Mouse (Mus musculus) mammary gland, adult 2 months (tissue): ENCODE data around the gene Chmp1a. TPM values are rescaled to one million over a fixed set of nuclear protein-coding genes. Genes with fewer than 3 reads are reported as not detected.

Experiments used
- polyA plus RNA-seq: library from polyadenylated mRNA; depleted of rRNA; stranded (reverse); fragments of >200 nt; gene quantifications from 2 replicates; pipeline ENCODE4 v1.2.3, GENCODE M21; 2012; ENCODE audit warnings: low replicate concordance; rRNA removed

Chmp1a gene
- 101 and 105 TPM in 2 replicates for polyA plus RNA-seq

DNA sequence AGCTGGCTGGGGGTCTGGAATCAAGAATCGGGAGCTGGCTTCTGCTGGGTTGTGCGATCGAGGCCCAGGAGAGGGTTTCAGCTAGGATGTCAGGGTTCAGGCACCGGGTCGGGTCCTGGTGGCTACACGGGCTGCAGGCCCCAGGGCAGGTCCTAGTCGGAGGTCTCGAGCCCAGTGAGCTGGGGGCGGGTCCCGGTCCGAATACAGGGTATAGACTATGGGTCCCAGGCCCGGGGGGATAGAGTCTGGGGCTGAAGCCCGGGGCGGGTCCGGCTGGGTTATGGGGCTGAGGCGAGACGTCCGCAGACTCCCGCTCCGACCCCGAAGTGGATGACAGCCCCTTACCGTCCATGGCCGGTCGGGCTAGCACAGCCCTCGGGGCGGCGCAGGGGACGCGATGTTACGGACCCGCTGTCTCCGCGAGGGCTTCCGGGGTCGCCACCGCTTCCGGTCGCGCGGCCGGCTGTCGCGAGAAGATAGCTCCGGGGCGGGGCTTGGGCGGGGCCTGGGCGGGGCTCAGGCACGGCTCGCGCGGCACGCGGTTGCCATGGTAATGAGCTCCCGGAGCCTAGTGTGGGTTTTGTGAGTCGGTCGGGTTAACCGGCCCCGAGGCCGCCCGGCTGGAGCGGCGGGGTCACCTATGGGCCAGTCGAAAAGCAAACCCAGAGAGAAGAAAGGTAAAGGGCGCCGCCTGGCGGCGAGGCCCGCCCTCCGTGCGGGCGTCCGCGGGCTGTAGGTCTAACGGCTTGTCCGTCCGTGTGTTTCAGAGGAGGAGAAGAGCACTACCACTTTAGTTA lies at the start of gene Chmp1a, which contains the start of gene Spata33:
Gene Chmp1a, minus strand, starts transcription at position 443 of the 797 bp plus-strand sequence.
Gene Spata33, plus strand, starts transcription at position 512 of the 797 bp plus-strand sequence.

DNA sequence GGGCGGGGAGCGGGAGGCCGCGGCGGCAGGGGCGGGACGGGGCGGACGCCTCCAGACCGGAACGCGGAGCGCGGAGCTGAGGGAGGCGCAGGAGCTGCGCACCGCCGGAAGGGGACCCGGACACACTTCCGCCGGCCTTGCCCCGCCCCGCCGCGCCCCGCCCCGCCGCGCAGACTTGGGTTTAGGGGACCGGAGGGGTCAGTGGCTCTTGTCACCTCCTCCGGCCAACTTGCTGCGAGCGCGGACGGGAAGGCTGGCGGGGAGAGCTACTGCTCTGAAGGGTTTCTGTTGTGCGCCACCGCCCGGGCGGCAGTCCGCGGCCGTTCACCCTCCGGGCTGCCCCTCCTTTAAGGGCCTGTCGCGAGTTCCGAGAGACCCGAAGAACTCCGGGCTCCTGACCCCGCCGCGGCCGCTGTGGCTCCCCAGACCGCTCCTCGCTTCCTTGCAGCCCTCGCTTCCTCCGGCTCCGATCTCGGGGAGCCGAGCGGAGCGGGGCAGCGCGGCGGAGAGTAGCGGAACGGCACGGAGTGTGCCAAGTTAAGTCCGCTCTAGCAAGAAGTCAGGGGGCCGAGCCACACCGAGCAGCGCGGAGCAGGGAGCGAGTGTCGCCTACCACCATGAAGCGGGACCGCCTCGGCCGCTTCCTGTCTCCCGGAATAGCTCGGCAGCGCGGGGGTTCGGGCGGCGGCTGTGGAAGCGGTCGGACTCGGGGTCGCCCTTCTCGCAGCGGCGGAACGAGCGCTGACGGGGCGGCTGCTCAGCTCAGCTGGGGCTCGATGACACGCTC lies 41.7 kb upstream of the Chmp1a start, which contains the start of the genes Zfp276 and Vps9d1:
Gene Zfp276, plus strand, starts transcription at position 97 of the 787 bp plus-strand sequence.
Gene Vps9d1, minus strand, starts transcription at position 250 of the 787 bp plus-strand sequence.

DNA sequence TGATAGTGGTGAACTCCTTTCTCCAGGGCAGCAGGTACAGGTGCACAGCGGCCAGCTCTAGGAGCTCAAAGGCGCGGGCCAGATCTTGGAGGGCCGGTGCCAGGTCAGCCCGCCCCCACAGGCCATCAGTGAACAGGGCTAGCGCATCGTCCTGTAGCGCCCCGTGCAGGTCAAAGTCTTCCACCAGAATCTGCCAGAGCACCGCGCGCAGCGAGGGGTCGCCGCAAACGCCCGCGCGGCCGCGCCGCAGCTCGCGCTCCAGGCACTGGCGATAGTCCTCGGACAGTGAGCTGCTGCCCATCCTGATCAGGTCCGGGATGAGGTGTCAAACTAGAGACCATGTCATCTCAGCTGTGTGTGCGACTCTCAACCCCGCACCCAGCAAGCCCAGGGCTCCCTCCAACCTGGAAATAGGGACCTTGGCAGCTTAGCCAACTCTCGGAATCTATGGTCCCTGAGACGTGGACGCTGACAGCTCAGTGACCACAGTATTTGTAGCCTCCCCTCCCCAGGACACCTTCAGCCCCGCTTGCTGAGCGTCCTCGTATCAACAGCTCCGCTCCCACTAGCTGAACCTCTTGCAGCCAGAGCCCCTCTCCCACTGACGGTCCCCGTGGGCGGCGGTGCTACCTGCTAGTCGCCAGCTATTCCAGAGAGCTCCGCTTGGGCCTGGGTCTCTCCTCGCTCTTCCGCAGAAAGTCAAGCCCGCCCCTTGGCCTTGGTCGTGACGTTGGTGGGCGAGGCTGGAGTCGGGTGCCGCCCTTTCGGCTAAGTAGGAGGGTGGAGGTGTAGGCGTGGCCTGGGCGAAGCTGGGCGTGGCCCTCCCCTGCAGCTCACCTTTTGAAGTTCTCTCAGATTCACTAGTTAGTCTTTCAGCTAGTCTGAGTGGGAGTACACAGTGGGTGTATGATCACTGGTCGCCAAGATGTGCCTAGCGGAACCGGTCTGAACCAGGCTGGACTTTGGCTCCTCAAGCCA lies 23.2 kb upstream of the Chmp1a start, which contains the start of gene Spata2l:
Gene Spata2l, minus strand, starts transcription at position 714 of the 978 bp plus-strand sequence.

DNA sequence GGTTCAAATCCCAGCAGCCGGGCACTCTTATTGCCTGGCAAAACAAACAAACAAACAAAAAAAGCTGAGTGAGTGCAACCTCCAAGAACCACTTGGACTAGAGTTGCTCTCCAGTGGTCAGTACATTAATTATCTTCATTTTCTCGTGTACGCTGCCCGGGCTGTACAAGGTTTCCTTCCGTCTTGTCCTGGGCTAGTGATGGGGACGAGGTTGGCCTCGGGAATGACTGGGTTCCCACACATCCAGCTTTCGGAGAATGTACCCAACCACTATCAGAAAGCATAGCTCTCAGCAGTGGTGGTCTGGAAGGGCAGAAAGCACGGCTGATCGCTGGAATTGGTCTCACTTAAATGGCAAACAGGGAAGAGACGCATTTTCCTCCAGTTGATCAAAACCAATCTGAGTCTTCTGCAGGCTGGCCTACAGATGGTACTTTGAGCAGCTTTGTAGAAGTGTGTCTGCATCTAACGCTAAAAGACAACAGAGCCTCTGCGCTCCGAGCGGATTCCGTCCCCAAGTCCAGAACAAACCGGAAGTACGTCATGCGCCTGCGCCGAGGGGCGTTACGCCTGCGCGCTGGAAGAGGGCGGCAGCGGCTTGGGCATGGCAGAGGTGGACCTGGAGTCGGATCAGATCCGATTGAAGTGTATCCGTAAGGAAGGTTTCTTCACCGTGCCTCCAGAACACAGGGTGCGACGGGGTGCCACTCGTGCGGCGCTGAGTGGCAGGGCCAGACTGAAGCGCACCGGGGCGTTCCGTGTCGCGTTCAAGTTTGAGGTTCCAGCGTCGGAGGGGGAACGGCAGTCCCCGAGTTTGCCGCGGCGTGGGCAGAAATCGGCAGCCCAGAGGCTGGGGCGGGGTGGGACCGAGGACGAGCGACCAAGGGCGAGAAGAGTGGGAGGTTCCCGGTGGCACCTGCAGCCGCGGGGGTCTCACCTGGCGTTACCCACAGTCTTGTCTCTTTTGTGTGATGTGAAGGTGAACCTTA lies 12.0 kb upstream of the Chmp1a start, which contains the start of gene Cdk10:
Gene Cdk10, plus strand, starts transcription at position 565 of the 989 bp plus-strand sequence.

DNA sequence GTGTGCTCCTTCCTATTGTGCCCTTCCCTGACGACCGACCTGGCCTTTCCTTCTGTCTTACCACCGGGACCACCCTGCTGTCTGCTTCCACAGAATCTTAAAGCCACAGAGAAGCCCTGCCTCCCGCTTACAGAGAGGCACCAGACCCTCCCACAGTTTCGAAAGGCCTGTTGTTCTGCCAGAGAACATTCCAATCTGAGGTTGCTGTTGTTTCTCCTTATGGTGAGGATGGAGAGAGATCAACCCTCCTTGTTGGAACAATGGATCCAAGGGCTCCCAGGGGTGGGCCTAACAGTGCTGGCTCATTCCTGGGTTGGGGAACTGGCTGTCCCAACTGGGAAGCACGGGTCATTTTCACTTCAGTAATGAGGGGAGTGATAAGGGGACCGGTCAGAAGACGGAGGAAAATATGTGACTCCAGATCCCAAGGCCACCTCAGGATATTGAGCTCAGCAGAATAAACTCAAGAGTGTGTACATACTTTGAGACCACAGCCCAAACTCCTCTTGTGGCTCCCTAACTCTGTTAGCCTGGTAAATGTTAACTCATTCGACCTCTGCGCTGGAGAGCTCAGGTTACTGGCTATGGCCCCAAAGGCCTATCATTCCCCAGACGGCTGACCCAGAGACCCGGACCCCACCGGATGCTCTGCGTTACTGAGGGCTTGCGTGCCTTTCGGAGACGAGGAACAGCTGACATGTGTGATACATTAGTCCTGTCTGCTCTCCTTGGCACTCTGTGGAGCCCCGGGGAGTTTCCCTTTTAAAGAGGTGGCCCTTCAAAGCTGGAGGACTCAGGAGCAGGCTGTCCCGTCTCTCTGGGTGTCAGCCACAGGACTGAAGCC lies 26.8 kb downstream of the Chmp1a start, which contains the start of gene Dpep1:
Gene Dpep1, plus strand, starts transcription at position 677 of the 844 bp plus-strand sequence.

DNA sequence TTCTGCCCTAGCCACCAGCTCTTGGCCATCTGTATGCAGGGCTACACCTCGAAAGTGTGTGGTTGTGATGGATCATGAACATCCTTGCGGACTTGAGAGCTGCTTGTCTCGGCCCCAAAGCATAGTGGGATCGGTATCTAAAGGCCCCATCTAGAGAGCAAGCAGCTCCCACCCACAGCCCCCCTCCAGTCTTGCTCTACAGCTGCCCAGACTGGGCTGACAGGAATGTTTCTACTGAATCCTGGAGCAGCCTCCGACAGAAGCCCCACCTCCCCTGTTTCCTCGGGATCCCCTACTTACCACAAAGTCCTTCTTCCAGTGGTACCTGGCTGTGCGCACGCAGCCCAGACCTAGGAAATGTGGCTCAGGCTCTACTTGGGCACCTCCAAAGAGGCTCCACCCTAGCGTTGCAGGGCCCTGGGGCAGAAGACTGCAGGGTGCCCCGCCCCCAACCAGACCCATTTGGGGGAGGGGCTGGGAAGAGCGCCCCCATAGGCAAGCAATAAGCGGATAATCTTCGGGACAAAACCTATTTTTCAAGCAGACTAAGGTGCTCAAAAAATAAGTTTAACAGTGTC lies 54.6 kb downstream of the Chmp1a start, which contains the start of gene Sult5a1:
Gene Sult5a1, minus strand, starts transcription at position 428 of the 578 bp plus-strand sequence.

Other genes with a start within 250 kb of the Chmp1a start
- 49.8 and 63.0 TPM in 2 replicates for gene Ankrd11, start 170.5 kb downstream of the Chmp1a start, polyA plus RNA-seq
- gene Spg7, start 149.8 kb downstream of the Chmp1a start, polyA plus RNA-seq = 92.9 and 140 TPM in 2 replicates
- 1,523 and 4,714 TPM in 2 replicates for gene Rpl13, start 110.4 kb downstream of the Chmp1a start, polyA plus RNA-seq
- 2.7 and 3.4 TPM in 2 replicates for gene Cpne7, start 95.4 kb downstream of the Chmp1a start, polyA plus RNA-seq
- 13.0 and 32.0 TPM in 2 replicates for gene Sult5a1, start 54.4 kb downstream of the Chmp1a start, polyA plus RNA-seq
- gene Dpep1, start 26.5 kb downstream of the Chmp1a start, polyA plus RNA-seq = 153 and 226 TPM in 2 replicates
- 0.73 and 1.2 TPM in 2 replicates for gene Spata33, start 69 bp upstream of the Chmp1a start, polyA plus RNA-seq
- 59.7 and 68.5 TPM in 2 replicates for gene Cdk10, start 12.1 kb upstream of the Chmp1a start, polyA plus RNA-seq
- gene Spata2l, start 23.5 kb upstream of the Chmp1a start, polyA plus RNA-seq = 9.0 and 19.4 TPM in 2 replicates
- 29.7 and 44.2 TPM in 2 replicates for gene Zfp276, start 41.4 kb upstream of the Chmp1a start, polyA plus RNA-seq
- gene Vps9d1, start 41.6 kb upstream of the Chmp1a start, polyA plus RNA-seq = 84.1 and 191 TPM in 2 replicates
- gene Fanca, start 105.8 kb upstream of the Chmp1a start, polyA plus RNA-seq = 10.7 and 17.3 TPM in 2 replicates
- 2.0 and 2.3 TPM in 2 replicates for gene Spire2, start 120.0 kb upstream of the Chmp1a start, polyA plus RNA-seq
- gene Tcf25, start 161.0 kb upstream of the Chmp1a start, polyA plus RNA-seq = 170 and 237 TPM in 2 replicates
- not detected in 2 replicates for gene Mc1r, start 194.3 kb upstream of the Chmp1a start, polyA plus RNA-seq
- gene Tubb3, start 198.7 kb upstream of the Chmp1a start, polyA plus RNA-seq = 1.5 TPM in 2 replicates
- gene Def8, start 210.8 kb upstream of the Chmp1a start, polyA plus RNA-seq = 29.8 and 38.0 TPM in 2 replicates